Mouse (Mus musculus) liver, embryonic 16.5 days (tissue): ENCODE data around the gene Trpv2. TPM values are rescaled to one million over a fixed set of nuclear protein-coding genes. Genes with fewer than 3 reads are reported as not detected.

Source experiments
- ATAC-seq: fragments of 200-750 bp; cut with Nextera tagmentation; 2 replicates; pipeline ENCODE4 v1.8.0; 2017; ENCODE audit warnings: low read depth, mild to moderate bottlenecking, moderate number of reproducible peaks, moderate library complexity
- H3K27ac ChIP-seq: fragments of 300-500 bp; sonication (generic); 2 replicates; pipeline ENCODE4 v1.5.1; 2014; ENCODE audit warnings: mild to moderate bottlenecking, low read length
- H3K27me3 ChIP-seq: fragments of 300-500 bp; sonication (generic); 2 replicates; pipeline ENCODE4 v1.6.1; 2014; ENCODE audit warnings: low read depth, low read length, mixed read lengths; ENCODE audit not compliant: control insufficient read depth, insufficient read depth
- H3K36me3 ChIP-seq: fragments of 300-500 bp; sonication (generic); 2 replicates; pipeline ENCODE4 v1.6.1; 2014; ENCODE audit warnings: mild to moderate bottlenecking; ENCODE audit not compliant: control insufficient read depth, insufficient read depth
- H3K4me1 ChIP-seq: fragments of 300-500 bp; sonication (generic); 2 replicates; pipeline ENCODE4 v1.6.1; 2014; ENCODE audit warnings: low read depth, low read length, mixed read lengths; ENCODE audit not compliant: control insufficient read depth
- H3K4me2 ChIP-seq: fragments of 300-500 bp; sonication (generic); 2 replicates; pipeline ENCODE4 v1.6.1; 2014; ENCODE audit warnings: low read depth, low read length, mixed read lengths
- H3K4me3 ChIP-seq: fragments of 300-500 bp; sonication (generic); 2 replicates; pipeline ENCODE4 v1.5.1; 2014; ENCODE audit warnings: low read depth, mild to moderate bottlenecking, low read length
- H3K9ac ChIP-seq: fragments of 300-500 bp; sonication (generic); 2 replicates; pipeline ENCODE4 v1.6.1; 2014; ENCODE audit warnings: low read depth, low read length
- H3K9me3 ChIP-seq: fragments of 300-500 bp; sonication (generic); replicated peaks from 2 replicates; pipeline ENCODE4 v1.6.1; 2016; ENCODE audit warnings: low read length; ENCODE audit not compliant: control insufficient read depth
- WGBS: fragments of 180-500 bp; shearing (Covaris S2); extraction: QIAGEN DNeasy Blood & Tissue Kit; methylation state at CpG from one replicate; pipeline ENCODE4 v1.1.7; 2014; ENCODE audit not compliant: insufficient replicate concordance; 5-methylcytosine and 5-hydroxymethylcytosine counted together
- polyA plus RNA-seq: library from polyadenylated mRNA; unstranded; fragments of >200 nt; fragmentation: Nextera tagmentation; extraction: Ambion mirVana; gene quantifications from 2 replicates; pipeline ENCODE4 v1.2.1, GENCODE M21; 2015

The Trpv2 gene
- polyA plus RNA-seq, 1 experiment from 2014 or later: 5.0 TPM

DNA sequence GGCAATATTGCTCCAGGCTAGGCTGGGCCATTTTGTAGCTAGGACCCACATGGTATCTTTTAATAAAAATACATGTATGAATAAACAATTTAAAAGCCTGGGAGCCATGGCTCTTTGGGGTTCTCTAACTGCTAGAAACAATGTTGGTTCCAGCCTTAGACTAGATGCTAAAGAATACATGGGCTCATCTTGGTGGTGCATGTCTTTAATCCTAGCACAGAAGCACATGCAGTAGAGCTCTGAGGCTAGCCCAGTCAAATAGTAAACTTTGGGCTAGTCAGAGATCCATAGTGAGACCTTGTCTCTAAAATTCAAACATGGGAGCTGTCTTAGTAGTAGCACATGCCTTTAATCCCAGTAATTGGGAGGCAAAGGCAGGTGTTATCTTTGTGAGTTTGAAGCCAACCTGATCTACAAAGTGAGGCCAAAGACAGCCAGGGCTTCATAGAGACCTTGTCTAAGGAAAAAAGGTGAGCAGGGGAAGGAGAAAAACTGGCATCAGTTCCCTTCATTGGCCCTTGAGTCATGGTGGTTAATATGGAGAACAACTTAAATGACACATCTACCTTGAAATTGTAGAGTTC lies 19.3 kb upstream of the Trpv2 start:
- ATAC-seq: no peak
- Histone ChIP-seq H3K9ac (no peak overlapping the region), H3K9me3 (no peaks in the 10 kb centered on the region), H3K36me3 (peaks cover 26% of the 10 kb centered on the region), H3K4me3 (peak overlapping the region; percentile 67), H3K27me3 (no peaks in the 10 kb centered on the region), H3K4me1 (peaks cover 21% of the 10 kb centered on the region), H3K4me2 (peak overlapping the region; percentile 84), H3K27ac (0 out of 2 replicates have a peak overlapping the region, but pooled peaks have one; percentile 18)

DNA sequence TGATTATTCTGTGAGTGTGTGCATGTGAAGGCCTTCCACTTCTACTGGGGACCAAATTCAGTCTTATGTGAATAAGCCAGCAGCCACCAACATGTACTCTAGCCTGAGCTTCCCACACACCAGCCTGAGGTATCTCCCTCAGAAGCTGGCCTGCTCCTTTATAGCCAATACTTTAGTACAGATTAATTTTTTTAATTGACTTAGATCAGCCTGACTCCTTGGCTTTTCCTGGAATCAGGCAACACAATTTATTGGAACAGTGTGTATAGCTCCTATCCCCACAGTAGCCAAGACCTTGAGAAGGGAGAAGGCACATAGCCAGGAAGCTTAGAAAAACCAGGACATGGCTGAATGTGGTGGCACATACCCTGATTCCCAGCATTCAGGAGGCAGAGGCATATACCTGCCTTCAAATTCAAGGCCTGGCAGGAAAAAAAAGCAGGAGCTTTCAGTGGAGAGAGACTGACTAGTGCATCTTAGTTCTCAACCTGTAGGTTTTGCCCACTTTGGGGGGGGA lies 18.3 kb upstream of the Trpv2 start:
- Histone ChIP-seq H3K27ac (no peak overlapping the region), H3K27me3 (no peaks in the 10 kb centered on the region), H3K36me3 (peaks cover 26% of the 10 kb centered on the region), H3K4me2 (no peak overlapping the region), H3K4me1 (peaks cover 23% of the 10 kb centered on the region), H3K4me3 (no peak overlapping the region), H3K9ac (no peak overlapping the region), H3K9me3 (no peaks in the 10 kb centered on the region)
- no peak for ATAC-seq

DNA sequence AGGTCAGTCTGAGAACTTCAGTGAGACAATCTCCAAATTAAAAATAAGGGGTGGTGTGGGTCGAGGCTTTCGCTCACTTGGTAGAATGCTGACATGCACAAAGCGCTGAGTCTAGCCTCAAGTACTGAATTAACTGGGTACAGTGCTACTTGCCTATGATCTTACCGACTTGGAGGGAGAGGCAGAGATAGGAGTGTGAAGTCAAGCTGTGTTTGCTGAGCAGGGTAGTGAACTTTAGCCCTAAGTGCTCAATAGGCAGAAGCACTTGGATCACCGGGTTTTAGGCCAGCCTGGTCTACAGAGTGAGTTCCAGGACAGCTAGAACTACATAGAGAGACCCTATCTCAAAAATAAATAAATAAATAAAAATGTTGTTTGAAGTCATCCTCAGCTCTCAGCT lies 17.1 kb upstream of the Trpv2 start:
- Histone ChIP-seq H3K4me1 (peaks cover 23% of the 10 kb centered on the region), H3K27ac (no peak overlapping the region), H3K27me3 (no peaks in the 10 kb centered on the region), H3K4me2 (no peak overlapping the region), H3K36me3 (peaks cover 26% of the 10 kb centered on the region), H3K9me3 (no peaks in the 10 kb centered on the region), H3K4me3 (no peak overlapping the region), H3K9ac (no peak overlapping the region)
- ATAC-seq: no peak
- 63% methylated on average over 5 of the region's 5 CpGs for WGBS

DNA sequence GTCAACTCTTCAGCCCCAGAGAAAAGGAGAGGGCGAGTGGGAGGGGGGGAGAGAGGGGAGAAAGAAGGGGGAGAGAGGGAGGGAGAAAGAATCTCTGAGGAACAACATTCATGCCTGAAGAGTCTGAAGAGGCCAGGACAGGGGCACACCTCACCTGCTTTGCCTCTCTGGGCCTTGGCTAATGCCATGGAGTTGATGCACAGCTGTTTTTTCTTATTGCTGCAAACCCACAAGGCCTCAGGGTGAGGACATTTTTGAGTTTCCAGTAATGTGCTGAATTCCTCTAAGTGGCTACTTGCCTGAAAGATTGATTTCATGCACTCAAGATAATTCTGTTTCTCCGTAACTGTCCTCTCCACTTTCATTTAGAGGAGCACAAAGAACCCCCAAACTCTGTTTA lies 16.1 kb upstream of the Trpv2 start:
- WGBS: 83% methylated on average over 2 of the region's 2 CpGs
- H3K9me3 ChIP-seq: no peaks in the 10 kb centered on the region
- no peak overlapping the region for H3K9ac ChIP-seq
- H3K4me2 ChIP-seq: no peak overlapping the region
- H3K4me1 ChIP-seq: peaks cover 21% of the 10 kb centered on the region
- no peak overlapping the region for H3K27ac ChIP-seq
- no peak overlapping the region for H3K4me3 ChIP-seq
- peaks cover 23% of the 10 kb centered on the region for H3K36me3 ChIP-seq
- H3K27me3 ChIP-seq: no peaks in the 10 kb centered on the region
- no peak for ATAC-seq

- 41% methylated on average over 6 of the region's 6 CpGs for WGBS
Observed at GRCm38 (mm10) chr11:62558961-62559646, 15.2 kb upstream of the Trpv2 start.

DNA sequence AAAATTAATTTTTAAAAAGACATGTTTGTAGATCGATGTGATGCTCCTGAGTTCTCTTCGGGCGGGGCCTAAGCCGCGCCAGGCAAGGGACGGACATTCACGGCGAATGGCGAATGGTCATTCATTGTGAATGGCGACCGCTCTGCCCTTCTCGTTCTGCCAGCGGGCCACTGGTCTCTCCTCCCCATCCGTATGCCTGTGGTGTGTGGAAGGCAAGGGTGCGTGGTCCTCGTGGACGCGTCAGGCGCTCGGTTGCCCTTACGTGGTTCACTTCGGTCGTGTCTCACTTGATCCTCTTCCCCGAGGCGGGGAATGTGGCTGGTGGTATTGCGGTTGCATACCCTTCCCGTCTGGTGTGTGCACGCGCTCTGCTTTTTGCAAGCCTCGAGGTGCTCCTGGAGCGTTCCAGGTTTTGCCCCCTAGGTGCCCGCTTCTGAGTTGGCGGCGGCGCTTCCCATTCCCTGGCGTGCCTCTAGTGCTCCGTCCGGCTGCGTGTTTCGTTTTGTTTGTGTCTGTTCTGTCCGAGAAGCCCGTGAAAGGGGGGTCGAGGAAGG lies 13.7 kb upstream of the Trpv2 start:
- no peak for ATAC-seq
- Histone ChIP-seq H3K4me2 (peak overlapping the region; percentile 72), H3K27me3 (no peaks in the 10 kb centered on the region), H3K27ac (no peak overlapping the region), H3K9me3 (no peaks in the 10 kb centered on the region), H3K4me1 (peaks cover 3% of the 10 kb centered on the region), H3K9ac (peak overlapping the region; percentile 28; the same call in 1 of the 2 replicates), H3K36me3 (no peaks in the 10 kb centered on the region), H3K4me3 (peak overlapping the region; percentile 51)
- WGBS: 28% methylated on average over 43 of the region's 43 CpGs

More at GRCm38 (mm10) chr11:62558961-62559646, 15.2 kb upstream of the Trpv2 start:
- Histone ChIP-seq H3K4me3 (no peak overlapping the region), H3K4me2 (no peak overlapping the region), H3K9me3 (no peaks in the 10 kb centered on the region), H3K27ac (no peak overlapping the region), H3K36me3 (peaks cover 14% of the 10 kb centered on the region), H3K4me1 (peaks cover 12% of the 10 kb centered on the region), H3K9ac (no peak overlapping the region), H3K27me3 (no peaks in the 10 kb centered on the region)
- no peak for ATAC-seq

- 67% methylated on average over 2 of the region's 2 CpGs for WGBS
- Histone ChIP-seq H3K4me1 (peaks cover 3% of the 10 kb centered on the region), H3K4me2 (no peak overlapping the region), H3K27ac (no peak overlapping the region), H3K36me3 (no peaks in the 10 kb centered on the region), H3K27me3 (no peaks in the 10 kb centered on the region), H3K9ac (no peak overlapping the region), H3K4me3 (no peak overlapping the region), H3K9me3 (no peaks in the 10 kb centered on the region)
- ATAC-seq: no peak
Observed at GRCm38 (mm10) chr11:62563590-62563989, 10.7 kb upstream of the Trpv2 start.

DNA sequence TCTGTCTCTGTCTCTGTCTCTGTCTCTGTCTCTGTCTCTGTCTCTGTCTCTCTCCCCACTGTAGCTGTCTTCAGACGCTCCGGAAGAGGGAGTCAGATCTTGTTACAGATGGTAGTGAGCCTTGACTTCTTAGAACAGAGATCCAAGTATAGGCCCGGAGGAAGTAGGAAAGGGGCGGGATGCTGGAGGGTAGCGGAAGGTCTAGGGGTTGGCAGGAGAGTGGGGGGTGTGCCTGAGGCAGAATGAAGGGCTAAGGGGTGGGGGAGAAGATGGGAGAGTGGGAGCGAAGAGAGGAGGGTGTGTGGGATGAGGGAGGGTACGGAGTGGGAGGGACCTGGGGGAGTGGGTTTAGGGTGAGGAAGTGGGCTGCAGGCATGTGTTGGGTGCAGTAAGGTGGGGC lies 8.5 kb upstream of the Trpv2 start:
- Histone ChIP-seq H3K4me1 (no peaks in the 10 kb centered on the region), H3K27me3 (no peaks in the 10 kb centered on the region), H3K4me2 (no peak overlapping the region), H3K27ac (no peak overlapping the region), H3K9ac (no peak overlapping the region), H3K4me3 (no peak overlapping the region), H3K36me3 (no peaks in the 10 kb centered on the region), H3K9me3 (no peaks in the 10 kb centered on the region)
- 41% methylated on average over 7 of the region's 7 CpGs for WGBS
- ATAC-seq: no peak

DNA sequence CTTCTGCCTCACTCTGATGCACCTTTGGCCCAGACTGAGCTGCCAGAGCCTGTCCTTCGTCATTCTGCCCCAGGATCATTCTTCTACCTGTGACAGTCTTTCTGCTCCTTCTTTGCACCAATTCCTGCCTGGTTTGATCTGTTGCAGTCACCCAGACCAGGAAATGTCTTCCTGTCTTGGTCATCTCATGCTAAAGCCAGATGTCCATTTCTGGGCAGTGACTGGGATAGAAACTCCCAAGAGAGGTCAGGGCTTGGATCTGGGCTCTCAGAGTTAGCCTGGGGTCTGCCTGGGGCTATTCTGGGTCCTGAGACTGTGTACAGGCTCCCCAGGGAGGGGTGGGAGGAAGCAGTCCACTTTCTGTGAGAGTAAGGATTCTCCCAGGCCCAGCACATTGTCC lies 8.1 kb upstream of the Trpv2 start:
- Histone ChIP-seq H3K36me3 (no peaks in the 10 kb centered on the region), H3K4me2 (no peak overlapping the region), H3K9ac (no peak overlapping the region), H3K4me1 (no peaks in the 10 kb centered on the region), H3K27me3 (no peaks in the 10 kb centered on the region), H3K27ac (no peak overlapping the region), H3K9me3 (no peaks in the 10 kb centered on the region), H3K4me3 (no peak overlapping the region)
- no peak for ATAC-seq
- WGBS: 45% methylated on average over 1 of the region's 1 CpGs
